Mouse (Mus musculus) heart, adult 2 months (tissue): ENCODE data around the gene Agap1.

Experiments
- CTCF ChIP-seq: fragments of 200-600 bp; IDR thresholded peaks from 2 replicates; pipeline ENCODE4 v1.8.1; 2022; ENCODE audit warnings: antibody characterized with exemption, mild to moderate bottlenecking, moderate library complexity
- EP300 ChIP-seq: fragments of 200-500 bp; IDR thresholded peaks from 2 replicates; pipeline ENCODE4 v1.6.1; 2011; ENCODE audit warnings: low read depth, low read length, control low read depth; ENCODE audit not compliant: insufficient read depth
- POLR2A ChIP-seq: fragments of 200-500 bp; IDR thresholded peaks from 2 replicates; pipeline ENCODE4 v1.6.1; 2011; ENCODE audit warnings: mild to moderate bottlenecking, low read depth, low read length, control low read depth; ENCODE audit not compliant: insufficient read depth

GRCm38 (mm10) chr1:89691096-89691495, 236.5 kb downstream of the Agap1 start:
- no peak for TF ChIP-seq CTCF
- TF ChIP-seq EP300: no peak
- TF ChIP-seq POLR2A: no peak
